Mouse (Mus musculus) liver, embryonic 15.5 days (tissue): Measurements from ENCODE around the gene Rab3ip. TPM values are rescaled to one million over a fixed set of nuclear protein-coding genes. Genes with fewer than 3 reads are reported as not detected.

Source experiments
- ATAC-seq: fragments of 200-750 bp; cut with Nextera tagmentation; 2 replicates; pipeline ENCODE4 v1.8.0; 2017; ENCODE audit warnings: moderate number of reproducible peaks, mild to moderate bottlenecking, moderate library complexity; ENCODE audit not compliant: insufficient read depth
- H3K27ac ChIP-seq: fragments of 300-500 bp; sonication (generic); replicated peaks from 2 replicates; pipeline ENCODE4 v1.5.1; 2015; ENCODE audit warnings: mild to moderate bottlenecking, inconsistent platforms
- H3K27me3 ChIP-seq: fragments of 300-500 bp; sonication (generic); 2 replicates; pipeline ENCODE4 v1.6.1; 2015; ENCODE audit warnings: mild to moderate bottlenecking, inconsistent platforms
- H3K36me3 ChIP-seq: fragments of 300-500 bp; sonication (generic); replicated peaks from 2 replicates; pipeline ENCODE4 v1.6.1; 2015; ENCODE audit warnings: moderate library complexity, mild to moderate bottlenecking, inconsistent platforms
- H3K4me1 ChIP-seq: fragments of 300-500 bp; sonication (generic); replicated peaks from 2 replicates; pipeline ENCODE4 v1.6.1; 2015; ENCODE audit warnings: inconsistent platforms
- H3K4me2 ChIP-seq: fragments of 300-500 bp; sonication (generic); 2 replicates; pipeline ENCODE4 v1.6.1; 2015; ENCODE audit warnings: moderate library complexity, mild to moderate bottlenecking, inconsistent platforms
- H3K4me3 ChIP-seq: fragments of 300-500 bp; sonication (generic); replicated peaks from 2 replicates; pipeline ENCODE4 v1.5.1; 2015; ENCODE audit warnings: mild to moderate bottlenecking, inconsistent platforms
- H3K9ac ChIP-seq: fragments of 300-500 bp; sonication (generic); 2 replicates; pipeline ENCODE4 v1.6.1; 2015; ENCODE audit warnings: moderate library complexity, mild to moderate bottlenecking, inconsistent platforms
- H3K9me3 ChIP-seq: fragments of 300-500 bp; sonication (generic); replicated peaks from 2 replicates; pipeline ENCODE4 v1.6.1; 2016; ENCODE audit warnings: inconsistent platforms
- WGBS: fragments of 180-500 bp; shearing (Covaris S2); methylation state at CpG from one replicate; pipeline ENCODE4 v1.1.7; 2015; ENCODE audit warnings: mixed read lengths; ENCODE audit not compliant: insufficient replicate concordance; 5-methylcytosine and 5-hydroxymethylcytosine counted together
- polyA plus RNA-seq: library from polyadenylated mRNA; unstranded; fragments of >200 nt; fragmentation: Nextera tagmentation; extraction: Ambion mirVana; gene quantifications from 2 replicates; pipeline ENCODE4 v1.2.1, GENCODE M21; 2015

Rab3ip gene
- 10.7 and 11.8 TPM in 2 replicates for polyA plus RNA-seq

DNA sequence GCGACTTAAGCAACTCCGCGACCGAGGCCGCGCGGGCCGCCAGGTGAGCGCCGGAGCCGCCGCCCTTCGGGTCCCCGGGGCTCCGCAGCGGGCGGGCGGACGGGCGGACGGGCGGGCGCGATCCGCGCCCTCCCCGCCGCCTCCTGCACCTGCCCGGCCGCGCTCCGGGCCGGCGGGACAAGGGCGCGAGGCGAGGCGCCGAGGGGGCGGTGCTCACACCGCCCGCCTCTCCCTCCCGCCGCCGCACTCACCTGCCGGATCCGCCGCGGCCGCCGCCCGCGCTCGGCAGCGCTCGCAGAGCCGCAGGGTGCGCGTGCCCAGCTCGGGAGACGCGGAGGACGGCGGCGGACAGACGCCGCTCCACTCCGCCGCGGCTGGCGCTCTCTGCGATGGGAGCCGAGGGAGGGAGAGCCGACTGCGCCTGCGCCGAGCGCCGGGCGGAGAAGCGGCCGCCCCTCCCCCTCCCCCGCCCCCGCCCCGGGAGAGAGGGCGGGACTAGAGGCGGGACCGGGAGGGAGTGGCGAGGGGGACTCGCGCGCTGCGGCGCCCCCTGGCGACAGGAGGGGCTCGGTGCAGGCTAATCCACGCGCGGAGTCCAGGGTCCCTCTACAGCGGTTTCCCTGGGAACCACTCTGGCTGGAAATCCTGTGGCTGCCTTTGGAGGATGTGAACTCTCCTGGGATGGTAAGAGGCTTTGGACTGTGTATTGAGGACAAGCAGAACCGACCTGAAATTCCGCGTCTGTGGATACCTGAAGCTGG lies at the start of gene Rab3ip:
Rab3ip (minus strand) TSS at position 761 of the 761 bp plus-strand sequence.
- Histone ChIP-seq H3K4me2 (peak within 1 kb of the TSS; percentile 99), H3K27me3 (no peaks in the 10 kb centered on the region), H3K36me3 (no peaks in the 10 kb centered on the region), H3K4me1 (peaks cover 23% of the 10 kb centered on the region), H3K9ac (peak within 1 kb of the TSS; percentile 81), H3K4me3 (peak within 1 kb of the TSS; percentile 82), H3K9me3 (no peaks in the 10 kb centered on the region), H3K27ac (peak within 1 kb of the TSS; percentile 94)
- peak; percentile 89 for ATAC-seq
- under 1% methylated on average over 101 of the region's 103 CpGs for WGBS

DNA sequence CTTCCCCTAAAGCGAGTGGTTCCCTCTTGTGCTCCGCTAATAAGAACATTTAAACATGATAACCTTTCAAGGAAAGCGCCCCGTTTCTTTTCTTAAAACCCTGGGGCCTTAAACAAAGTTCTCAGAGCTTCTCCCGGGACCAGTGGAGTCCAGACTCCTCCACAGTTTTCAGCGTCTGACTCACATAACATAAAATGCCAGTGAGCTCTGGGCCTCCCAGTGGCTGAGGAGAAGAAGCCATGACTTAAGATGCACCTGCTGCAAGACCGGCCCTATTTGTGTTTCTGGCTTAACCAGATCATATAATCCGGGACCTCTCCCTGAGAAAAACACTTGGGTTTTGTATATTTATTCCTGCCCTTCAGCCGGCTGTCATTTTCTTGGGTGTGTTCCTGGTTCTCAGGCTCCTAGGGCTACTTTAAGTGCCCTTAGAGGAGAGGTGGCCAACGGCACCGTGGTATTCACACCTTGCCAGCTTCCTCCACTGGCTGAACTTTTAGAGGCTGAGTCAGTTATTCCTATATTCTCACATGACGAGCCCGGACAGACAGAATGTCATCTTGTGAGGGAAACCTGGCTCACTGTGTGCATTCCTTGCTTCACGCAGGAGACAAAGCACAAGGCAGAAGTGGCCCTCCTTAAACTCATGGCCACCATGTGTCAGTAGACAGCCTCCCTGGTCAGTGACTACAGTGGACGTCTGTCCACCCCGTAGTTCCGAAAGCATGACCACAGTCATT lies 48.3 kb upstream of the Rab3ip start:
- ATAC-seq: no peak
- Histone ChIP-seq H3K27ac (no peak overlapping the region), H3K9ac (no peak overlapping the region), H3K27me3 (no peaks in the 10 kb centered on the region), H3K9me3 (no peaks in the 10 kb centered on the region), H3K4me3 (no peak overlapping the region), H3K4me1 (no peaks in the 10 kb centered on the region), H3K4me2 (no peak overlapping the region), H3K36me3 (no peaks in the 10 kb centered on the region)
- 71% methylated on average over 17 of the region's 17 CpGs for WGBS

- Histone ChIP-seq H3K9me3 (no peaks in the 10 kb centered on the region), H3K27me3 (no peaks in the 10 kb centered on the region), H3K9ac (no peak overlapping the region), H3K27ac (no peak overlapping the region), H3K4me3 (no peak overlapping the region), H3K36me3 (no peaks in the 10 kb centered on the region), H3K4me2 (no peak overlapping the region), H3K4me1 (no peaks in the 10 kb centered on the region)
- ATAC-seq: no peak
- 23% methylated on average over 6 of the region's 6 CpGs for WGBS
Observed at GRCm38 (mm10) chr10:116996236-116996600, 45.6 kb upstream of the Rab3ip start.

- Histone ChIP-seq H3K4me3 (no peak overlapping the region), H3K9me3 (no peaks in the 10 kb centered on the region), H3K9ac (no peak overlapping the region), H3K4me2 (no peak overlapping the region), H3K36me3 (no peaks in the 10 kb centered on the region), H3K4me1 (no peaks in the 10 kb centered on the region), H3K27ac (no peak overlapping the region), H3K27me3 (no peaks in the 10 kb centered on the region)
- no peak for ATAC-seq
- WGBS: 36% methylated on average over 6 of the region's 6 CpGs
Observed at GRCm38 (mm10) chr10:116995584-116996235, 45.1 kb upstream of the Rab3ip start.

DNA sequence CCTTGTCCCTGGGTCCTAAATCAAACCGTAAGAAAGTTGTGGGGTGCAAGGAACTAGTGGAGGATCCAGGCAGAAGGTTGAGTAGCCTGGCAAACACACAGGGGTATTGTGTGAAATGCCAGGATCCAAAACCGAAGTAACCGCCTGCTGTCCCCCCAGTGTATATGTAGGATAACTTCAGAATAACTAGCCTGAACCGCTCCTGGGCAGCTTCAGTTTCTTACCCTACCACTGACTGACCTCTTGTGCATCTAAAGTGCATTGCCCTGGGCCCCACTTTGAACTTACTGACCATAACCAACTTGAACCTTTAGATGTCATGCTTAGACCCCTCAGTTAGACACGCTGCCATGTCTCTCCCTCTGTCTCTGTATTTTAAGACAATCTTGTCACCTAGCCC lies 44.6 kb upstream of the Rab3ip start:
- Histone ChIP-seq H3K27ac (no peak overlapping the region), H3K9me3 (no peaks in the 10 kb centered on the region), H3K36me3 (no peaks in the 10 kb centered on the region), H3K27me3 (no peaks in the 10 kb centered on the region), H3K4me3 (no peak overlapping the region), H3K4me1 (no peaks in the 10 kb centered on the region), H3K9ac (no peak overlapping the region), H3K4me2 (no peak overlapping the region)
- no peak for ATAC-seq
- 65% methylated on average over 5 of the region's 5 CpGs for WGBS

DNA sequence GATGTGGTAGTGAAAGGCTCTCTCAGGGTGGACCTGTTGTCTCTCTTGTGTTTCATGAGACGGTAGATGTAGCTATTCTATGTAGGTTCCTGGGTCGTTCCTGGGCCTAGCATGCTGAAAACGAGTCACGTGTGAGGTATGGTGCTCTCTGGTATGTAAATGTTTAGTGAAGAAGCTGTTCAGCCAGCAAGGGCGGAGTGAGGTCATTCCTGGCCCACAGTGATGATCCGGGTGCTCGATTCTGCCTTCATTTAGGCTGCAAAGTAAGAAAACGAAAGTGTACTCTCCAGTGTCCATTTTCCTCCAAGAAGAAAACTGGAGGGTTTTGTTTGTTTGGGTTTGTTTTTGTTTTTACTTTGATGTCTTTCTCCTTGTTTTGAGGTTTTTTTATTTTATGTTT lies 43.4 kb upstream of the Rab3ip start:
- Histone ChIP-seq H3K4me1 (no peaks in the 10 kb centered on the region), H3K4me2 (no peak overlapping the region), H3K9ac (no peak overlapping the region), H3K9me3 (no peaks in the 10 kb centered on the region), H3K4me3 (no peak overlapping the region), H3K36me3 (no peaks in the 10 kb centered on the region), H3K27ac (no peak overlapping the region), H3K27me3 (no peaks in the 10 kb centered on the region)
- WGBS: 63% methylated on average over 8 of the region's 8 CpGs
- ATAC-seq: no peak

DNA sequence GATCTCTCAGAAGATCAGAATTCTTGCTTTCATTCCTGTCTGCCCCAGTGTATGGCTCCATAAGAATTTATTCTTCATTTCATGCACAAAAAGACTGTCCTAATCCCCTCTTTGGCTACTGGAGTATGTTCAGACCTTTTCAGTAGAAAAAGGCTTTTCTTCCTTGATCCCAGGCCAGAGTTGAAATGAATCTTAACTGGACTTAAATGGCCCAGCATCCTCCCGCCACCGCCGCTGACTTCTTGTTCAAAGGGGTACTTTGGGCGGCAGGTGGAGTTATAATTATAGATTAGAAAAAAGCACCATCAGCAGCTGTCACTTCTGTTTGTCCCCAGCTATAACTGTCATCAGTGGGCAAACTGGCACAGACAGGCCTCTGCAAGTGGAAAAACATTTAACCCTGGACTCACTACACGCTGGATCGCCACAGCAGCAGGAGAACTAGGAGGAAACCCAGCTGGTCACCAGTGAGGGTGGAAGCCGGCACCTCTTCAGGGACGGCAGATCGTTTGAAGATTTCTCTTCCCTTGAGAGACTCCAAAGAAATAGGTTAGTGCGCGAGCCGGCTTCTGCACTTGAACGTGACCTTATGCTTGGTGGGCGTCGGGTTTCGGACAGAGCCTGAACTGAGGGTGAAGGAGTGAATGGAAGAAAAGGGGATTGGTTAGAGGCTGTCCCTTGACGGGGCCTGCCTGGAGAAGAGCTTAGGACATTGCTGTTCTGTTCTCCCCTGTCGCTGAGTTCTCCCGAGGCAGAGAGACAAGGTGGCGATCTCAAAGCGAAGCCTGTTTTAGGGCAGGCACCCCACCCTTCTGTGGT lies 35.9 kb upstream of the Rab3ip start, which contains the start of gene Best3:
Best3 (plus strand) TSS at position 51 of the 819 bp plus-strand sequence.
- 69% methylated on average over 21 of the region's 21 CpGs for WGBS
- no peak within 1 kb of the TSS for H3K9ac ChIP-seq

DNA sequence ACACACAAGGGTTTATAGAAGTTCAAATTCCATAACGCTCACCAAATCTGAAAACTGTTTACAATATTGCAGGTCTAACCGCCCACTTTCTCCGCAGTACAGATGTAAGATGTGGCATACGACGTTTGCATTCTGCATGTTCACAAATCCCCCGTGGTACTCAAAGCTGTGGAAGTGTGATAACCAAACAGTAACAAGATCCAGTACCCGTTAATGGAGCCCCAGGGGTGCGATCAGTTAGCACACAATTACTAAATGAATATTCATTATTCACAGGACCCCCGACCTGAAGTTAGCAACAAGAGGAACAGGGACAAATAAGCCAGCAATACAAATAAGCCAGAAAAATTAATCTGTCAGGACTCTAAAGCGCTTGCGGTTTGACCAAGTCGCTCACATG lies 34.3 kb upstream of the Rab3ip start:
- Histone ChIP-seq H3K9ac (no peak overlapping the region), H3K4me2 (no peak overlapping the region), H3K9me3 (no peaks in the 10 kb centered on the region), H3K27ac (no peak overlapping the region), H3K36me3 (no peaks in the 10 kb centered on the region), H3K4me1 (no peaks in the 10 kb centered on the region), H3K27me3 (no peaks in the 10 kb centered on the region), H3K4me3 (no peak overlapping the region)
- ATAC-seq: no peak
- WGBS: 56% methylated on average over 12 of the region's 12 CpGs

More for the DNA sequence above, 35.9 kb upstream of the Rab3ip start, which contains the start of gene Best3:
- Histone ChIP-seq H3K4me2 (no peak within 1 kb of the TSS), H3K4me3 (no peak within 1 kb of the TSS), H3K27me3 (no peaks in the 10 kb centered on the region), H3K4me1 (no peaks in the 10 kb centered on the region), H3K9me3 (no peaks in the 10 kb centered on the region), H3K36me3 (no peaks in the 10 kb centered on the region), H3K27ac (no peak within 1 kb of the TSS)
- no peak for ATAC-seq

DNA sequence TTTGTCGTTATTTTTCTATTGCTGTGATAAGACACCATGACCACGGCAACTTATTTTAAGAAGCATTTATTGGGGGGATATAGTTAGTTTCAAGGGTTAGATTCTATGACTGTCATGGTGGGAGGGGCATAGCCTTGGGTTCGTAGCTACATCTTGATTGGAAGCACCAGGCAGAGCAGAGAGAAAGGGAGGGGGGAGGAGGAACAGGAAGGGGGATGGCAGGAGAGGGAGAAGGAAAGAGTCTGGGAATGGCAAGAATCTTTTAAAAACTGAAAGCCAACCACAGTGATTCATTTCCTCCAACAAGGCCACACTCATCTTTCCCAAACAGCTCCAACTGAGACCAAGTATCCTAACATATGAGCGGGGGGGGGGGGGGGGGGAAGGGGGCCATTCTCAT lies 32.0 kb upstream of the Rab3ip start:
- Histone ChIP-seq H3K9ac (no peak overlapping the region), H3K4me3 (no peak overlapping the region), H3K9me3 (no peaks in the 10 kb centered on the region), H3K36me3 (no peaks in the 10 kb centered on the region), H3K27ac (no peak overlapping the region), H3K4me2 (no peak overlapping the region), H3K4me1 (no peaks in the 10 kb centered on the region), H3K27me3 (no peaks in the 10 kb centered on the region)
- no peak for ATAC-seq
- 37% methylated on average over 4 of the region's 4 CpGs for WGBS

DNA sequence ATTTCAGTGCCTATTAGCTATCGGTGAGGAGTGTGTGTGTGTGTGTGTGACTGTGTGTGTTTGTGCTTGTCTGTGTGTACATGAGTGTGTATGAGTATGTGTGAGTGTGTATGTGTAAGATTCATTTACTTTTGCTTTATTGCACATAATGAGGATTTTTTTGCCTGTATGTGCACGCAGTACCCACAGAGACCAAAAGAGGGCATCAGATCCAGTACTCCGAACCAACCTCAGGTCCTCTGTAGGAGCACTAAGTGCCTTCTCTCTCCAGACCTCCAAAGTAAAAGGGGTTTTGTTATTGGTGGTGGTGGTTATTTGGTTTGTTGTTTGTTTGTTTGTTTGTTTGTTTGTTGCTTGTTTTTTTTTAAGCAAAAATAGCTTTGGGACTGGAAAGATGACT lies 30.3 kb upstream of the Rab3ip start:
- H3K9ac ChIP-seq: no peak overlapping the region
- no peaks in the 10 kb centered on the region for H3K9me3 ChIP-seq
- no peaks in the 10 kb centered on the region for H3K27me3 ChIP-seq
- H3K4me1 ChIP-seq: no peaks in the 10 kb centered on the region
- 69% methylated on average over 3 of the region's 3 CpGs for WGBS
- H3K36me3 ChIP-seq: no peaks in the 10 kb centered on the region
- no peak overlapping the region for H3K4me3 ChIP-seq
- no peak overlapping the region for H3K4me2 ChIP-seq
- no peak overlapping the region for H3K27ac ChIP-seq
- ATAC-seq: no peak
